Mouse (Mus musculus): ENCODE data around the gene Acvr1. TPM values are rescaled to one million over a fixed set of nuclear protein-coding genes. Genes with fewer than 3 reads are reported as not detected.

Acvr1 gene
- polyA plus RNA-seq, 1 experiment, result 18.7 TPM

DNA sequence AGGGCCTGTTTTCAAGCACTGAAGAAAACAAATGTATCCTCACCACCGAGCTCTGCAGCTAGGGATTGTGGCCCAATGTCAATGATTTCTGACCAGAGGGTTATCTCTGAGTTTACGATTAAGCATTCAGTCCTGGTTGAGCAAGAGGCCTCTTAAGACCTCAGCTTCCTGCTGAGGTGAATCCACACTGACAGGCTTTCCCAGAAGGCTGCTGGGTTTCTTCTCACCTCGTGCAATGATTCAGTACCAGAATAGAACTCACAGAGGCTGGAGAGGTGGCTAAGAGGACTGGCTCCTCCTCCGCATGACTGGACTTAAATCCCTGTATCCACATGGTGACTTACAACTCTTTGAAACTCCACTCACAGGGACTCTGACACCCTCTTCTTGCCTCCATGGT, 123.8 kb downstream of the Acvr1 start:
- no peaks in the 10 kb centered on the region for H3K4me1 ChIP-seq (ENCODE audit: control insufficient read depth, insufficient read depth, low read length)
- H3K27ac ChIP-seq (ENCODE audit: insufficient read depth, low read length), result no peak overlapping the region
- H3K27me3 ChIP-seq (ENCODE audit: control insufficient read depth, insufficient read depth, low read length), result no peaks in the 10 kb centered on the region
- H3K4me3 ChIP-seq (replicated peaks; ENCODE audit: insufficient read depth, low read depth, low read length), result no peak overlapping the region
- 79% methylated on average over 4 of the region's 4 CpGs for WGBS
- TF ChIP-seq CTCF (IDR thresholded peaks at IDR 0.05; ENCODE audit: borderline replicate concordance, insufficient read depth, low read depth, low read length) (no peak), POLR2A (IDR thresholded peaks at IDR 0.05; ENCODE audit: borderline replicate concordance, insufficient read depth, low read length) (no peak)
- DNase-seq, result no peak

DNA sequence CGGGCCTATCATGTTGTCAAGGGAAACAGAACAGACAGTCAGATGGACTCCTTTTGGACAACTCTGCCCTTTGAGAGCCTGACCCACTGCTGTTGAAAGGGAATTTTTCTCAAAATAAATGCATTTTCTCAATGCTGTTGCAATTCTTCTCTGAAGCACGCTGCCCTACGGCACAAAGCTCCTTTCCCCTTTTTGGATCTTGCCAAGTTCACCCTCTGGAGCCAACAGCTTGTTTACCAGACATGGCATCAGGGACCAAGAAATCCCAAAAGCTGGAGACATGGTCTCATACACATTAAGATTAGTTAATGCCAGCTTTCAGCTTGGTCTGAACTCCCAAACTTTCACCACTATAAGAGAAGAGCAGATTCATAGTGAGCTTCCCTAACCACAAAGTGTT, 130.0 kb downstream of the Acvr1 start:
- TF ChIP-seq POLR2A (IDR thresholded peaks at IDR 0.05; ENCODE audit: borderline replicate concordance, insufficient read depth, low read length) (no peak), CTCF (IDR thresholded peaks at IDR 0.05; ENCODE audit: borderline replicate concordance, insufficient read depth, low read depth, low read length) (no peak)
- DNase-seq, result no peak
- Histone ChIP-seq H3K4me1 (ENCODE audit: control insufficient read depth, insufficient read depth, low read length) (no peaks in the 10 kb centered on the region), H3K27me3 (ENCODE audit: control insufficient read depth, insufficient read depth, low read length) (no peaks in the 10 kb centered on the region), H3K4me3 (replicated peaks; ENCODE audit: insufficient read depth, low read depth, low read length) (no peak overlapping the region), H3K27ac (ENCODE audit: insufficient read depth, low read length) (no peak overlapping the region)
- WGBS, result 67% methylated on average over 3 of the region's 3 CpGs

- no peak for TF ChIP-seq CTCF (IDR thresholded peaks at IDR 0.05; ENCODE audit: borderline replicate concordance, insufficient read depth, low read depth, low read length)
- TF ChIP-seq POLR2A (IDR thresholded peaks at IDR 0.05; ENCODE audit: borderline replicate concordance, insufficient read depth, low read length), result no peak
- H3K4me3 ChIP-seq (replicated peaks; ENCODE audit: insufficient read depth, low read depth, low read length), result no peak overlapping the region
- H3K4me1 ChIP-seq (ENCODE audit: control insufficient read depth, insufficient read depth, low read length), result no peaks in the 10 kb centered on the region
- no peak overlapping the region for H3K27ac ChIP-seq (ENCODE audit: insufficient read depth, low read length)
- DNase-seq, result no peak
- no peaks in the 10 kb centered on the region for H3K27me3 ChIP-seq (ENCODE audit: control insufficient read depth, insufficient read depth, low read length)
- 96% methylated on average over 13 of the region's 13 CpGs for WGBS
These were observed 131.4 kb downstream of the Acvr1 start for GRCm38 (mm10) chr2:58435507-58435906.

DNA sequence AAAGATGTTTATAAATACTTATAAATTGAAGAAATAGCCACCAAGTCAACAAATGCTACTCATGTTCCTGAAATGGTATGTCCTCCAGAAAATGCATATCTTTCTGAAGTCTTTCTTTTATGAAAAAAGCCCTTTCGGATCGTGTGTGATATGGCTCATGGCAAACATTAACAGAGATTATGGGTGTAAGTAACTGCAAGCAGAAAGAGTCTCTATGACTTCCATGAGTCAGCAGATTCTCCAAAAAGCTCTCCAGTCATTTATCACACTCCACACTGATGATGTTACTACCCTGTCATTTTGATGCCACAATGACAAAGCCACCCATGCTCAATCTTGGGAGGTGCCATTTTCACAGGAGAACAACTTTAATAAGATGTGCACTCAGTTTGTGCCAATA, 132.5 kb downstream of the Acvr1 start:
- H3K27ac ChIP-seq (ENCODE audit: insufficient read depth, low read length), result no peak overlapping the region
- no peaks in the 10 kb centered on the region for H3K27me3 ChIP-seq (ENCODE audit: control insufficient read depth, insufficient read depth, low read length)
- 92% methylated on average over 2 of the region's 2 CpGs for whole genome bisulfite sequencing
- no peaks in the 10 kb centered on the region for H3K4me1 ChIP-seq (ENCODE audit: control insufficient read depth, insufficient read depth, low read length)
- H3K4me3 ChIP-seq (replicated peaks; ENCODE audit: insufficient read depth, low read depth, low read length), result no peak overlapping the region
- no peak for TF ChIP-seq CTCF (IDR thresholded peaks at IDR 0.05; ENCODE audit: borderline replicate concordance, insufficient read depth, low read depth, low read length)
- no peak for TF ChIP-seq POLR2A (IDR thresholded peaks at IDR 0.05; ENCODE audit: borderline replicate concordance, insufficient read depth, low read length)
- no peak for DNase-seq

- 88% methylated on average over 2 of the region's 2 CpGs for WGBS
- TF ChIP-seq POLR2A (IDR thresholded peaks at IDR 0.05; ENCODE audit: borderline replicate concordance, insufficient read depth, low read length) (no peak), CTCF (IDR thresholded peaks at IDR 0.05; ENCODE audit: borderline replicate concordance, insufficient read depth, low read depth, low read length) (no peak)
- no peak overlapping the region for H3K27ac ChIP-seq (ENCODE audit: insufficient read depth, low read length)
- no peaks in the 10 kb centered on the region for H3K4me1 ChIP-seq (ENCODE audit: control insufficient read depth, insufficient read depth, low read length)
- no peak for DNase-seq
- H3K27me3 ChIP-seq (ENCODE audit: control insufficient read depth, insufficient read depth, low read length), result no peaks in the 10 kb centered on the region
- H3K4me3 ChIP-seq (replicated peaks; ENCODE audit: insufficient read depth, low read depth, low read length), result no peak overlapping the region
These were observed 133.6 kb downstream of the Acvr1 start for GRCm38 (mm10) chr2:58433317-58433716.

DNA sequence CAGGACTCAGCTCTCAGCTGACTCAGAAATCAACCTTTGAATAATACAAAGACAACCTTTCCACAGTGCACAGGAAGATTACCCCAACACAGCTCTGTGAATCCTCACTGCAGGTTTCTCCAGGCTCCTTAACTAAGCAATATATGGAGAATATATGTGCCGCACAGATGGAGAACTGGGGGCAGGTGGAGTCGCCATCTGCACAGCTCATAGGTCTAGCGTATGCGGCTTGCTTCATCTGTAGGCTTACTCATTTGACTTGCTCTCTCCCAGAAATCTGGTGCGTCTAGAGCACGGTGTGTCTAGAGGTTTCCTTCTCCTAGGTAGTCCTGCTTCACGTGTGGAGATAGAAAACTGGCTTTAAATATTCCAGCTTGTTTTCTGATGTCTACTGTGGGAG, 134.7 kb downstream of the Acvr1 start:
- Histone ChIP-seq H3K27me3 (ENCODE audit: control insufficient read depth, insufficient read depth, low read length) (no peaks in the 10 kb centered on the region), H3K27ac (ENCODE audit: insufficient read depth, low read length) (no peak overlapping the region), H3K4me3 (replicated peaks; ENCODE audit: insufficient read depth, low read depth, low read length) (no peak overlapping the region), H3K4me1 (ENCODE audit: control insufficient read depth, insufficient read depth, low read length) (no peaks in the 10 kb centered on the region)
- WGBS, result 76% methylated on average over 7 of the region's 7 CpGs
- DNase-seq, result no peak
- no peak for TF ChIP-seq CTCF (IDR thresholded peaks at IDR 0.05; ENCODE audit: borderline replicate concordance, insufficient read depth, low read depth, low read length)
- TF ChIP-seq POLR2A (IDR thresholded peaks at IDR 0.05; ENCODE audit: borderline replicate concordance, insufficient read depth, low read length), result no peak

DNA sequence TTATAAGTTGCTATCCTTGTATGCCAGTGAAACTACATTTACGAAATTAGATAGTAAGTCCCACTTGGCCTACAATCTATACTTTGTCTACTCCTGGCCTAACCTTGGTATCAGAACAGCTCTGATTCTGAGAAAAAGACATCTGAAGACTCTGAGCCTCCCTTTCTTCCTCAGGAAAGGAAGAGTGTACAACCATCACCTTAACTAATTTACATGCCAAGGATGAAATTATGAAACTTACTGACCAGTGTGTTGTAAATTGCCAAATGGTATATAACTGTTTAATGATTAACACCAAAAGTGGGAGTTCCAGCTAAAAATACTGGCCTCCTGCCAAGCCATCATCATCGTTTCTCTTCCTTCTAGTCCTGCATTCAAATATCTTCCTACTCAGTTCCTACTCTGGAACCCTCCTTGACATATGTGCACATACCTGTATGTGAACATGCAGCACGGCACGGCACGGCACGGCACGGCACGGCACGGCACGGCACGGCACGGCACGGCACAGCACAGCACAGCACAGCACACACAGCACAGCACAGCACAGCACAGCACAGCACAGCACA, 141.4 kb downstream of the Acvr1 start:
- TF ChIP-seq CTCF (IDR thresholded peaks at IDR 0.05; ENCODE audit: borderline replicate concordance, insufficient read depth, low read depth, low read length) (no peak), POLR2A (IDR thresholded peaks at IDR 0.05; ENCODE audit: borderline replicate concordance, insufficient read depth, low read length) (no peak)
- WGBS, result 92% methylated on average over 13 of the region's 13 CpGs
- H3K27me3 ChIP-seq (ENCODE audit: control insufficient read depth, insufficient read depth, low read length), result no peaks in the 10 kb centered on the region

GRCm38 (mm10) chr2:58423319-58423718, 143.6 kb downstream of the Acvr1 start:
- no peak for TF ChIP-seq CTCF (IDR thresholded peaks at IDR 0.05; ENCODE audit: borderline replicate concordance, insufficient read depth, low read depth, low read length)
- TF ChIP-seq POLR2A (IDR thresholded peaks at IDR 0.05; ENCODE audit: borderline replicate concordance, insufficient read depth, low read length), result no peak
- WGBS, result 85% methylated on average over 5 of the region's 5 CpGs
- DNase-seq, result no peak
- Histone ChIP-seq H3K27ac (ENCODE audit: insufficient read depth, low read length) (no peak overlapping the region), H3K27me3 (ENCODE audit: control insufficient read depth, insufficient read depth, low read length) (no peaks in the 10 kb centered on the region), H3K4me3 (replicated peaks; ENCODE audit: insufficient read depth, low read depth, low read length) (no peak overlapping the region), H3K4me1 (ENCODE audit: control insufficient read depth, insufficient read depth, low read length) (no peaks in the 10 kb centered on the region; the same call in 1 of the 2 replicates)

More for the DNA sequence above, 141.4 kb downstream of the Acvr1 start:
- Histone ChIP-seq H3K4me3 (replicated peaks; ENCODE audit: insufficient read depth, low read depth, low read length) (no peak overlapping the region), H3K4me1 (ENCODE audit: control insufficient read depth, insufficient read depth, low read length) (no peaks in the 10 kb centered on the region; the same call in 1 of the 2 replicates), H3K27ac (ENCODE audit: insufficient read depth, low read length) (no peak overlapping the region)
- no peak for DNase-seq
